Mouse (Mus musculus): Measurements from ENCODE around the gene Olfr786. TPM values are rescaled to one million over a fixed set of nuclear protein-coding genes. Genes with fewer than 3 reads are reported as not detected.

Olfr786 gene
- not detected for polyA plus RNA-seq (2017; shearing (Covaris generic))

GRCm38 (mm10) chr10:129427006-129427405 is at the start of gene Olfr786:
Olfr786 (plus strand) TSS chr10:129427306.

GRCm38 (mm10) chr10:129383783-129384182 is 43.3 kb upstream of the Olfr786 start, which contains the start of gene Olfr784:
Olfr784 (plus strand) TSS chr10:129384083.

GRCm38 (mm10) chr10:129405126-129405525 is 22.0 kb upstream of the Olfr786 start, which contains the start of gene Olfr785:
Olfr785 (plus strand) TSS chr10:129405426.

GRCm38 (mm10) chr10:129461562-129461961 is 34.5 kb downstream of the Olfr786 start, which contains the start of gene Olfr787:
Olfr787 (plus strand) TSS chr10:129461862.

GRCm38 (mm10) chr10:129470698-129471097 is 43.6 kb downstream of the Olfr786 start, which contains the start of gene Olfr788:
Olfr788 (plus strand) TSS chr10:129470998.

GRCm38 (mm10) chr10:129484452-129484851 is 57.3 kb downstream of the Olfr786 start, which contains the start of gene Olfr789:
Olfr789 (plus strand) TSS chr10:129484752.

Other genes starting within 250 kb of the Olfr786 start
- not detected for gene Olfr772, start 249.4 kb upstream of the Olfr786 start, polyA plus RNA-seq (2017; shearing (Covaris generic))
- gene Olfr773, start 239.9 kb upstream of the Olfr786 start, polyA plus RNA-seq (2017; shearing (Covaris generic)): not detected
- gene Olfr774, start 191.1 kb upstream of the Olfr786 start, polyA plus RNA-seq (2017; shearing (Covaris generic)): not detected
- gene Olfr775, start 178.9 kb upstream of the Olfr786 start, polyA plus RNA-seq (2017; shearing (Covaris generic)): not detected
- gene Olfr776, start 168.2 kb upstream of the Olfr786 start, polyA plus RNA-seq (2017; shearing (Covaris generic)): not detected
- not detected for gene Olfr777, start 155.8 kb upstream of the Olfr786 start, polyA plus RNA-seq (2017; shearing (Covaris generic))
- gene Olfr780, start 109.2 kb upstream of the Olfr786 start, polyA plus RNA-seq (2017; shearing (Covaris generic)): not detected
- not detected for gene Olfr781, start 98.5 kb upstream of the Olfr786 start, polyA plus RNA-seq (2017; shearing (Covaris generic))
- gene Olfr782, start 78.5 kb upstream of the Olfr786 start, polyA plus RNA-seq (2017; shearing (Covaris generic)): not detected
- gene Olfr784, start 43.2 kb upstream of the Olfr786 start, polyA plus RNA-seq (2017; shearing (Covaris generic)): 0.07 TPM
- gene Olfr785, start 21.9 kb upstream of the Olfr786 start, polyA plus RNA-seq (2017; shearing (Covaris generic)): not detected
- 0.16 TPM for gene Olfr787, start 34.6 kb downstream of the Olfr786 start, polyA plus RNA-seq (2017; shearing (Covaris generic))
- not detected for gene Olfr788, start 43.7 kb downstream of the Olfr786 start, polyA plus RNA-seq (2017; shearing (Covaris generic))
- gene Olfr789, start 57.4 kb downstream of the Olfr786 start, polyA plus RNA-seq (2017; shearing (Covaris generic)): not detected
- not detected for gene Olfr790, start 71.2 kb downstream of the Olfr786 start, polyA plus RNA-seq (2017; shearing (Covaris generic))
- gene Olfr791, start 94.5 kb downstream of the Olfr786 start, polyA plus RNA-seq (2017; shearing (Covaris generic)): not detected
- not detected for gene Olfr792, start 111.9 kb downstream of the Olfr786 start, polyA plus RNA-seq (2017; shearing (Covaris generic))
- not detected for gene Olfr794, start 140.3 kb downstream of the Olfr786 start, polyA plus RNA-seq (2017; shearing (Covaris generic))
- gene Olfr796, start 185.3 kb downstream of the Olfr786 start, polyA plus RNA-seq (2017; shearing (Covaris generic)): not detected
- gene Olfr798, start 200.6 kb downstream of the Olfr786 start, polyA plus RNA-seq (2017; shearing (Covaris generic)): 0.18 TPM
- not detected for gene Olfr799, start 210.2 kb downstream of the Olfr786 start, polyA plus RNA-seq (2017; shearing (Covaris generic))
- gene Olfr800, start 230.4 kb downstream of the Olfr786 start, polyA plus RNA-seq (2017; shearing (Covaris generic)): not detected
- gene Olfr801, start 246.6 kb downstream of the Olfr786 start, polyA plus RNA-seq (2017; shearing (Covaris generic)): not detected